Mouse (Mus musculus) hindbrain, embryonic 11.5 days (tissue): Measurements from ENCODE around the gene Mapt. TPM values are rescaled to one million over a fixed set of nuclear protein-coding genes. Genes with fewer than 3 reads are reported as not detected.
"Not testable (repeated sequence)": the region's sequence is repeated elsewhere in the genome, so short reads cannot be mapped to it uniquely, and the experiment has no call there.

Source experiments
- ATAC-seq: fragments of 200-750 bp; cut with Nextera tagmentation; 2 replicates; pipeline ENCODE4 v1.8.0; 2017; ENCODE audit warnings: mild to moderate bottlenecking, moderate TSS enrichment, moderate library complexity; ENCODE audit not compliant: low FRiP score
- DNase-seq: peaks from one replicate; pipeline ENCODE4 v3.0.0-alpha.2; 2015; ENCODE audit warnings: low spot score
- H3K27ac ChIP-seq: fragments of 300-500 bp; sonication (generic); 2 replicates; pipeline ENCODE4 v1.5.1; 2014; ENCODE audit warnings: mild to moderate bottlenecking, low read depth, low read length
- H3K27me3 ChIP-seq: fragments of 300-500 bp; sonication (generic); 2 replicates; pipeline ENCODE4 v1.6.1; 2014; ENCODE audit warnings: mild to moderate bottlenecking, low read length, moderate library complexity, mixed read lengths; ENCODE audit not compliant: control insufficient read depth, insufficient read depth
- H3K36me3 ChIP-seq: fragments of 300-500 bp; sonication (generic); 2 replicates; pipeline ENCODE4 v1.6.1; 2014; ENCODE audit warnings: mild to moderate bottlenecking, low read length, moderate library complexity, mixed read lengths; ENCODE audit not compliant: control insufficient read depth, insufficient read depth
- H3K4me1 ChIP-seq: fragments of 300-500 bp; sonication (generic); replicated peaks from 2 replicates; pipeline ENCODE4 v1.6.1; 2014; ENCODE audit warnings: low read length, mixed read lengths; ENCODE audit not compliant: control insufficient read depth, insufficient read depth
- H3K4me2 ChIP-seq: fragments of 300-500 bp; sonication (generic); replicated peaks from 2 replicates; pipeline ENCODE4 v1.6.1; 2014; ENCODE audit warnings: mild to moderate bottlenecking, low read depth, low read length
- H3K4me3 ChIP-seq: fragments of 300-500 bp; sonication (generic); 2 replicates; pipeline ENCODE4 v1.5.1; 2014; ENCODE audit warnings: low read depth, low read length
- H3K9ac ChIP-seq: fragments of 300-500 bp; sonication (generic); 2 replicates; pipeline ENCODE4 v1.6.1; 2014; ENCODE audit warnings: low read depth, low read length
- H3K9me3 ChIP-seq: fragments of 300-500 bp; sonication (generic); 2 replicates; pipeline ENCODE4 v1.6.1; 2016; ENCODE audit warnings: low read length; ENCODE audit not compliant: control insufficient read depth
- WGBS: fragments of 180-500 bp; shearing (Covaris S2); extraction: QIAGEN DNeasy Blood & Tissue Kit; methylation state at CpG from one replicate; pipeline ENCODE4 v1.1.7; 2014; 5-methylcytosine and 5-hydroxymethylcytosine counted together
- polyA plus RNA-seq: library from polyadenylated mRNA; unstranded; fragments of >200 nt; fragmentation: Nextera tagmentation; extraction: Ambion mirVana; gene quantifications from 2 replicates; pipeline ENCODE4 v1.2.1, GENCODE M21; 2014

The Mapt gene
- polyA plus RNA-seq, 1 experiment from 2014 or later = 94.9 TPM

GRCm38 (mm10) chr11:104237226-104237625, 6.0 kb downstream of the Mapt start:
- Histone ChIP-seq H3K36me3 (no peaks in the 10 kb centered on the region), H3K9ac (no peak overlapping the region), H3K4me1 (peaks cover 2% of the 10 kb centered on the region; the same call in 1 of the 2 replicates), H3K9me3 (no peaks in the 10 kb centered on the region), H3K4me3 (no peak overlapping the region), H3K27me3 (peaks cover 31% of the 10 kb centered on the region), H3K27ac (no peak overlapping the region), H3K4me2 (no peak overlapping the region)
- DNase-seq (no peak), ATAC-seq (no peak)
- WGBS = 70% methylated on average over 7 of the region's 7 CpGs

GRCm38 (mm10) chr11:104237958-104238747, 7.0 kb downstream of the Mapt start:
- WGBS = 74% methylated on average over 12 of the region's 13 CpGs
- no peak for DNase-seq
- H3K36me3 ChIP-seq = no peaks in the 10 kb centered on the region
- no peak overlapping the region for H3K4me3 ChIP-seq
- no peaks in the 10 kb centered on the region for H3K9me3 ChIP-seq
- ATAC-seq = no peak
- no peak overlapping the region for H3K4me2 ChIP-seq
- 0 out of 2 replicates have a peak, but pooled peaks cover 2% of the 10 kb centered on the region for H3K4me1 ChIP-seq
- H3K27me3 ChIP-seq = peaks cover 22% of the 10 kb centered on the region
- H3K9ac ChIP-seq = no peak overlapping the region
- H3K27ac ChIP-seq = no peak overlapping the region

GRCm38 (mm10) chr11:104245478-104245877, 14.3 kb downstream of the Mapt start:
- not testable (repeated sequence) for DNase-seq, H3K4me3 ChIP-seq, H3K4me1 ChIP-seq, H3K27me3 ChIP-seq, H3K36me3 ChIP-seq, H3K4me2 ChIP-seq, H3K9ac ChIP-seq, H3K27ac ChIP-seq, ATAC-seq, H3K9me3 ChIP-seq
- WGBS = 84% methylated on average over 6 of the region's 6 CpGs

- 26% methylated on average over 6 of the region's 6 CpGs for WGBS
- no peaks in the 10 kb centered on the region for H3K36me3 ChIP-seq
- H3K4me1 ChIP-seq = no peaks in the 10 kb centered on the region
- no peak for ATAC-seq
- no peak overlapping the region for H3K27ac ChIP-seq
- H3K27me3 ChIP-seq = no peaks in the 10 kb centered on the region
- no peaks in the 10 kb centered on the region for H3K9me3 ChIP-seq
- no peak for DNase-seq
- H3K4me2 ChIP-seq = no peak overlapping the region
- no peak overlapping the region for H3K4me3 ChIP-seq
- H3K9ac ChIP-seq = no peak overlapping the region
Measured at GRCm38 (mm10) chr11:104246171-104246694, 15.0 kb downstream of the Mapt start.

GRCm38 (mm10) chr11:104247141-104247717, 16.0 kb downstream of the Mapt start:
- 81% methylated on average over 6 of the region's 6 CpGs for WGBS
- no peak overlapping the region for H3K4me2 ChIP-seq
- H3K36me3 ChIP-seq = no peaks in the 10 kb centered on the region
- no peaks in the 10 kb centered on the region for H3K9me3 ChIP-seq
- H3K4me3 ChIP-seq = no peak overlapping the region
- H3K27me3 ChIP-seq = no peaks in the 10 kb centered on the region
- no peak for ATAC-seq
- H3K9ac ChIP-seq = no peak overlapping the region
- no peak overlapping the region for H3K27ac ChIP-seq
- H3K4me1 ChIP-seq = no peaks in the 10 kb centered on the region
- DNase-seq = no peak

GRCm38 (mm10) chr11:104249420-104249819, 18.2 kb downstream of the Mapt start:
- H3K4me2 ChIP-seq = no peak overlapping the region
- no peak overlapping the region for H3K4me3 ChIP-seq
- ATAC-seq = no peak
- H3K9me3 ChIP-seq = no peaks in the 10 kb centered on the region
- no peaks in the 10 kb centered on the region for H3K4me1 ChIP-seq
- no peaks in the 10 kb centered on the region for H3K36me3 ChIP-seq
- DNase-seq = no peak
- WGBS = 77% methylated on average over 8 of the region's 8 CpGs
- H3K27ac ChIP-seq = no peak overlapping the region
- H3K27me3 ChIP-seq = no peaks in the 10 kb centered on the region
- H3K9ac ChIP-seq = no peak overlapping the region

GRCm38 (mm10) chr11:104251121-104251520, 19.9 kb downstream of the Mapt start:
- no peak overlapping the region for H3K9ac ChIP-seq
- 85% methylated on average over 6 of the region's 6 CpGs for WGBS
- no peak for ATAC-seq
- no peaks in the 10 kb centered on the region for H3K9me3 ChIP-seq
- no peaks in the 10 kb centered on the region for H3K36me3 ChIP-seq
- no peak overlapping the region for H3K4me2 ChIP-seq
- H3K27ac ChIP-seq = no peak overlapping the region
- no peaks in the 10 kb centered on the region for H3K4me1 ChIP-seq
- H3K4me3 ChIP-seq = no peak overlapping the region
- no peak for DNase-seq
- H3K27me3 ChIP-seq = no peaks in the 10 kb centered on the region

- no peak for ATAC-seq
- H3K9me3 ChIP-seq = no peaks in the 10 kb centered on the region
- H3K9ac ChIP-seq = no peak overlapping the region
- H3K4me2 ChIP-seq = no peak overlapping the region
- no peaks in the 10 kb centered on the region for H3K27me3 ChIP-seq
- no peaks in the 10 kb centered on the region for H3K36me3 ChIP-seq
- H3K4me3 ChIP-seq = no peak overlapping the region
- no peaks in the 10 kb centered on the region for H3K4me1 ChIP-seq
- no peak for DNase-seq
- WGBS = 79% methylated on average over 3 of the region's 3 CpGs
- H3K27ac ChIP-seq = no peak overlapping the region
Measured at GRCm38 (mm10) chr11:104252094-104252493, 20.9 kb downstream of the Mapt start.
